Comparison of ENCODE assay signal across 10 mouse cellular contexts in the genomic region with DNA sequence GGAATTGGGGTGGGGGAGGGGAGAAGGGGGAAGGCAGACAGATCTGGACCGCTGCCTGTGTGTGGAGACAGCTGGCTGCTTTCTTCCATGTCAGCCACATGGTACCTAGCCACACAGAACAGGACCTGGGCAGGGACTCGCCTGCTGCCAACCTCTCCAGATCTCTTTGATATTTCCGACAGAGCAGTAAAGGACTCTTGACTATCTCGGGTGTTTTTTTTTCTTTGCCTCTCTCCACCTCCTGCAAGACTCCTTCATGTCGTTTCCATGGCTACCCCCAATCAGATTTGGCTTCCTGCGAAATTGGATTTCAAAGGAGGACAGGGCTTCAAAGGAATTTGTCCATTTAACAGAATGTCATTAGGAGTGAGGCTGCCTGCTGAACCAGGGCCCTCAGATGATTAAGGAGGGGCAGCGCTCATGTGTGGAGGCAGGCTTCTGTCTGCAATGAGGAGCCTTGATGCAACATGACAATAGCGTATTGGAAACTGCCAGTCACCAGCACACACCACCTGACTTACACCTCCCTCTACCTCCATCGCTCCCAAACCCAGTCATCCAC. TPM values are rescaled to one million over a fixed set of nuclear protein-coding genes. Genes with fewer than 3 reads are reported as not detected.
A peak's percentile ranks its signal among the peaks of the same experiment; 100 is the strongest.
DNase-seq lines count a peak whose midpoint lies in the region; ATAC-seq and TF ChIP-seq lines count a peak whose summit lies in the region.
"Had no signal": no experiment of that assay in that cellular context is flagged by ENCODE, and none has a peak within 500 bp of the region (broad histone marks: within the 10 kb centered on the region; RNA-seq: fewer than 3 reads in every experiment).

No protein-coding gene starts in this region.

- no peak for TF ChIP-seq CTCF in forebrain, postnatal 0 days (IDR thresholded peaks at IDR 0.05; ENCODE audit: low read depth)

- peak overlapping the region; percentile 28 for H3K4me2 ChIP-seq in forebrain, postnatal 0 days (ENCODE audit: low read depth)
- H3K4me2 ChIP-seq in midbrain, embryonic 12.5 days (replicated peaks) = peak overlapping the region; percentile 31

- H3K36me3 ChIP-seq in forebrain, postnatal 0 days (ENCODE audit: insufficient read depth) = no peaks in the 10 kb centered on the region
- H3K36me3 ChIP-seq in midbrain, embryonic 12.5 days = no peaks in the 10 kb centered on the region

- WGBS in forebrain, postnatal 0 days = 5% methylated on average over 9 of the region's 9 CpGs
- 10% methylated on average over 9 of the region's 9 CpGs for WGBS in midbrain, embryonic 12.5 days

- no peaks in the 10 kb centered on the region for H3K27me3 ChIP-seq in forebrain, postnatal 0 days (ENCODE audit: insufficient read depth, low read length)
- H3K27me3 ChIP-seq in midbrain, embryonic 12.5 days = peaks cover 34% of the 10 kb centered on the region
- H3K27me3 ChIP-seq: Patski had no signal

- peak overlapping the region; percentile 42; the same call in 1 of the 2 replicates for H3K27ac ChIP-seq in forebrain, postnatal 0 days (ENCODE audit: low read depth, low read length)
- peak overlapping the region; percentile 83 for H3K27ac ChIP-seq in midbrain, embryonic 12.5 days (replicated peaks)
- H3K27ac ChIP-seq: stomach, postnatal 0 days had no signal

- no peaks in the 10 kb centered on the region for H3K9me3 ChIP-seq in forebrain, postnatal 0 days (ENCODE audit: low read length)
- no peaks in the 10 kb centered on the region for H3K9me3 ChIP-seq in midbrain, embryonic 12.5 days

- no peak overlapping the region for H3K4me3 ChIP-seq in forebrain, postnatal 0 days (ENCODE audit: low read depth, low read length)
- H3K4me3 ChIP-seq in midbrain, embryonic 12.5 days = no peak overlapping the region

- no peak overlapping the region for H3K9ac ChIP-seq in forebrain, postnatal 0 days
- H3K9ac ChIP-seq in midbrain, embryonic 12.5 days (replicated peaks) = no peak overlapping the region

- DNase-seq in layer of hippocampus, postnatal 10 days (ENCODE audit: low spot score in 2 of 2) = peak; percentile 24 to 25
- no peak for DNase-seq in layer of hippocampus, adult 18-20 months (ENCODE audit: low spot score in 2 of 2)
- DNase-seq in embryo, embryonic 10 days (ENCODE audit: low spot score) = peak; percentile 68
- peak; percentile 80 for DNase-seq in forebrain, postnatal 0 days
- no peak for DNase-seq in heart, adult 9 months (ENCODE audit: low spot score in 2 of 2)
- no peak for DNase-seq in layer of hippocampus, adult 9-10 months (ENCODE audit: low spot score)
- no peak for DNase-seq in gastrocnemius, postnatal 25 days

- peak; percentile 80 for ATAC-seq in forebrain, postnatal 0 days
- ATAC-seq in midbrain, embryonic 12.5 days (ENCODE audit: low FRiP score, low read depth) = peak; percentile 85
- ATAC-seq: Patski had no signal

- peaks cover 24% of the 10 kb centered on the region for H3K4me1 ChIP-seq in forebrain, postnatal 0 days (ENCODE audit: insufficient read depth)
- H3K4me1 ChIP-seq in midbrain, embryonic 12.5 days = peaks cover 48% of the 10 kb centered on the region

RNA-seq across cellular contexts. Expression of gene Skap1, which starts 2.1 kb away (rescaled TPM):
- total RNA-seq in layer of hippocampus, postnatal 10 days (2021) = 1 to 10 TPM; 1.4 to 2.0 TPM
- total RNA-seq in layer of hippocampus, adult 18-20 months (2021) = 1 to 10 TPM; 1.1 to 1.3 TPM
- 1.6 and 3.2 TPM in 2 replicates for total RNA-seq in forebrain, postnatal 0 days (2014; rRNA removed)
- 2.7 and 3.7 TPM in 2 replicates for polyA plus RNA-seq in forebrain, postnatal 0 days (2015; fragmentation: Nextera tagmentation; extraction: Ambion mirVana)
- 1.7 and 2.0 TPM in 2 replicates for polyA plus RNA-seq in midbrain, embryonic 12.5 days (2016; fragmentation: Nextera tagmentation; extraction: Ambion mirVana)
- total RNA-seq in gastrocnemius, postnatal 25 days (2021) = under 1 TPM in 1 of 2 experiments, not detected in 1; 0.24 TPM

Comparison
In these comparisons a context has a peak if more than half of its experiments do, and no peak if none do; other contexts are left out.
1. DNase-seq: peak in layer of hippocampus, postnatal 10 days (2 of 2), embryo, embryonic 10 days (single experiment) and forebrain, postnatal 0 days (single experiment); none in layer of hippocampus, adult 18-20 months (0 of 2), heart, adult 9 months (0 of 2), layer of hippocampus, adult 9-10 months (single experiment) and gastrocnemius, postnatal 25 days (single experiment).